Mouse (Mus musculus) hindbrain, embryonic 12.5 days (tissue): Measurements from ENCODE around the gene Orai3. TPM values are rescaled to one million over a fixed set of nuclear protein-coding genes. Genes with fewer than 3 reads are reported as not detected.

Experiments
- ATAC-seq: fragments of 200-750 bp; cut with Nextera tagmentation; 2 replicates; pipeline ENCODE4 v1.8.0; 2017; ENCODE audit warnings: moderate TSS enrichment; ENCODE audit not compliant: low FRiP score
- H3K27ac ChIP-seq: fragments of 300-500 bp; sonication (generic); 2 replicates; pipeline ENCODE4 v1.5.1; 2016; ENCODE audit warnings: mild to moderate bottlenecking
- H3K27me3 ChIP-seq: fragments of 300-500 bp; sonication (generic); 2 replicates; pipeline ENCODE4 v1.6.1; 2016; ENCODE audit warnings: mild to moderate bottlenecking
- H3K36me3 ChIP-seq: fragments of 300-500 bp; sonication (generic); 2 replicates; pipeline ENCODE4 v1.6.1; 2016; ENCODE audit warnings: mild to moderate bottlenecking
- H3K4me1 ChIP-seq: fragments of 300-500 bp; sonication (generic); 2 replicates; pipeline ENCODE4 v1.6.1; 2016
- H3K4me2 ChIP-seq: fragments of 300-500 bp; sonication (generic); replicated peaks from 2 replicates; pipeline ENCODE4 v1.6.1; 2016; ENCODE audit warnings: mild to moderate bottlenecking
- H3K4me3 ChIP-seq: fragments of 300-500 bp; sonication (generic); 2 replicates; pipeline ENCODE4 v1.5.1; 2016; ENCODE audit warnings: mild to moderate bottlenecking
- H3K9ac ChIP-seq: fragments of 300-500 bp; sonication (generic); 2 replicates; pipeline ENCODE4 v1.6.1; 2016; ENCODE audit warnings: mild to moderate bottlenecking, moderate library complexity
- H3K9me3 ChIP-seq: fragments of 300-500 bp; sonication (generic); replicated peaks from 2 replicates; pipeline ENCODE4 v1.6.1; 2016; ENCODE audit warnings: mild to moderate bottlenecking
- WGBS: fragments of 180-500 bp; shearing (Covaris S2); methylation state at CpG from one replicate; pipeline ENCODE4 v1.1.7; 2016; 5-methylcytosine and 5-hydroxymethylcytosine counted together
- polyA plus RNA-seq: library from polyadenylated mRNA; unstranded; fragments of >200 nt; fragmentation: Nextera tagmentation; extraction: Ambion mirVana; gene quantifications from 2 replicates; pipeline ENCODE4 v1.2.1, GENCODE M21; 2016

Orai3 gene
- polyA plus RNA-seq, 1 experiment from 2014 or later, result 10.0 TPM

DNA sequence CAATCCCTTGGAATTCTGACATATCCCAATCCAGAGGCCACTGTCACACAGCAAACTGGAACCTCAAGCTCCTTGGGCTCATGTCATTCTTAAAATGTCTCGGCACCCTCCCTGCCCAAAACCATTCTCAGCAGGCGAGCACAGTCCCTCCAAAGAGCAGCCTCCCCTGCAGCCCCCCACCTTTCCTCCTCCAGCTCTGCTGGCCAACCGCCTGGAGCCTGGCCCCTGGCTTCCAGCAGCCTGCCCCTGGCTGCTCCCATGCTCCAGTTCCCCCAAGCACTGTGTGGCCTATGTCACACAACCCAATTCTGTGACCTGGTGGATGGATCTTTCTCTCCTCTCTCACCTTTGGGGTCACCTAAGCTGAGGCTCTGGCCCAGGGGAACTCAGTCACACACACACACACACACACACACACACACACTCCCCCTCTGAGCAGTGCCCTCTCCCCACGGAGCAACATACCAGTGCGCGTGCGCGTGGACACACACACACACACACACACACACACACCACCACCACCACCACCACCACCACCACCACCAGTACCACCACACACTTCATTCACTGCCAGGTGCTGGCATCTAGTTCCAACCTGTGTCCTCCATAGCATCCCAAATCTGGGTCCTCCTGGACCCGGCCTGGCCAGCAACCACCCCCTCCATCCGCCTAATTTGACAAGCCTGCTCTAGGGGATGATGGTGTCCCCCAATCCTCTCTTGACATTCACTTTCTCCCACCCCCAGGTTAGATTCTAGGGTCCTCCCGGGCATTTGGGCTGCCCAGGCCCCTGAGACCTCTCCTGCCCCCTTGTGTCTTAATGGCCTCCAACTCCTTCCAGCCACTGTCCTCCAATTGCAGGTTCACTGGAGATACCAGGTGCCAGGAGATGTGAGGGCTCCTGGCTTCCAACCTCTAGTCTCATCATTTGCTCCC is 53.9 kb downstream of the Orai3 start:
- Histone ChIP-seq H3K4me2 (peak overlapping the region; percentile 54), H3K27me3 (no peaks in the 10 kb centered on the region), H3K27ac (peak overlapping the region; percentile 85; the same call in 1 of the 2 replicates), H3K4me3 (peak overlapping the region; percentile 64), H3K36me3 (0 out of 2 replicates have a peak, but pooled peaks cover 3% of the 10 kb centered on the region), H3K9ac (peak overlapping the region; percentile 83), H3K9me3 (no peaks in the 10 kb centered on the region), H3K4me1 (peaks cover 27% of the 10 kb centered on the region)
- peak; percentile 32 for ATAC-seq
- WGBS, result 60% methylated on average over 11 of the region's 11 CpGs

DNA sequence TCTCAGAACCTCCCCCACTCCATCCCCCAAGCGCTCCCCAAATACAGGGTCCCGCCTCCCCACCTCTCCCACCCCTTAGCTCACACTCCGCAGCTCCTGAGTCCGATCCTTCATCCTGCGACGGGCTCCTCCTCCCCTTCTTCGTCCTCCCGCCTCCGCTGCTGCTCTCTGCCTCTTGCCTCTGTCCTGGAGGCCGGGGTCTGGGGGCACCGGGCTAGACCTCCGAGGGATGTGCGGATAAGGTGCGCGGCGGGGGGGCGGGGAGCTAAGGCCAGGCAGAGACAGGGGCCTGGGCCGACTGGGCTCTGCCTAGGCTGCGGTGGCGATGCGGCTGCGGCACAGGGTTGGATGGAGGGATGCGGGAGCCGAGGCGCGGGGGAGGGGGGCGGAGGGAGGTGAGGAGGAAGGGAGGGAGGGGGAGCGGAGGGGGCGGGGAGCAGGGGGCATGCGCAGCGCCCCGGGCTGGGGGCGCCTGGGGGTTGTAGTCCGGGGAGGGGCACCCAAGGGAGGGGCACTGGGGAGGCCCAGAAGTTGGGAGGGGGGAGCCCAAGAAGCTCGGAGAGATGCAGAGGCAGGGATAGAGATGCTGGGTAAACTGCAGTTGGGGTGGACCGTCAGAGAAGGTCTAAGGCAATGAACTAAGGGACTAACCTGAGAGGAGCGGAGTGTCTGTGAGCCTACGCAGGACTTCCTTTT is 54.7 kb downstream of the Orai3 start, which contains the start of the genes Stx4a and Stx1b:
Stx4a (plus strand) TSS at position 119 of the 696 bp plus-strand sequence.
Stx1b (minus strand) TSS at position 374 of the 696 bp plus-strand sequence.
- H3K4me2 ChIP-seq, result peak within 1 kb of the TSS; percentile 54
- H3K27ac ChIP-seq, result peak within 1 kb of the TSS; percentile 85
- 4% methylated on average over 32 of the region's 38 CpGs for WGBS
- peak within 1 kb of the TSS; percentile 64 for H3K4me3 ChIP-seq
- H3K9ac ChIP-seq, result peak within 1 kb of the TSS; percentile 83
- peaks cover 27% of the 10 kb centered on the region for H3K4me1 ChIP-seq
- peak; percentile 91 for ATAC-seq
- no peaks in the 10 kb centered on the region for H3K27me3 ChIP-seq
- H3K36me3 ChIP-seq, result no peaks in the 10 kb centered on the region
- H3K9me3 ChIP-seq, result no peaks in the 10 kb centered on the region

Other genes starting within 250 kb of the Orai3 start
- gene Tmem265, start 208.4 kb upstream of the Orai3 start, polyA plus RNA-seq, result 5.4 and 6.3 TPM in 2 replicates
- gene Phkg2, start 196.5 kb upstream of the Orai3 start, polyA plus RNA-seq, result 49.1 and 50.8 TPM in 2 replicates
- 13.0 and 17.0 TPM in 2 replicates for gene Ccdc189, start 181.2 kb upstream of the Orai3 start, polyA plus RNA-seq
- 67.3 and 75.4 TPM in 2 replicates for gene Rnf40, start 181.0 kb upstream of the Orai3 start, polyA plus RNA-seq
- 35.8 and 37.2 TPM in 2 replicates for gene Zfp629, start 154.0 kb upstream of the Orai3 start, polyA plus RNA-seq
- 87.4 and 103 TPM in 2 replicates for gene Bcl7c, start 60.9 kb upstream of the Orai3 start, polyA plus RNA-seq
- gene Ctf1, start 57.1 kb upstream of the Orai3 start, polyA plus RNA-seq, result 10.2 and 12.4 TPM in 2 replicates
- 0.21 TPM in 1 of 2 replicates, not detected in the other for gene Ctf2, start 37.6 kb upstream of the Orai3 start, polyA plus RNA-seq
- gene Fbxl19, start 25.3 kb upstream of the Orai3 start, polyA plus RNA-seq, result 10.7 and 11.4 TPM in 2 replicates
- gene Setd1a, start 6.9 kb downstream of the Orai3 start, polyA plus RNA-seq, result 19.8 and 23.4 TPM in 2 replicates
- not detected in 2 replicates for gene Gm49388, start 15.8 kb downstream of the Orai3 start, polyA plus RNA-seq
- gene Hsd3b7, start 30.8 kb downstream of the Orai3 start, polyA plus RNA-seq, result 8.6 and 8.8 TPM in 2 replicates
- gene Stx4a, start 54.5 kb downstream of the Orai3 start, polyA plus RNA-seq, result 28.1 and 32.1 TPM in 2 replicates
- gene Stx1b, start 54.7 kb downstream of the Orai3 start, polyA plus RNA-seq, result 20.0 and 20.5 TPM in 2 replicates
- 19.7 and 20.9 TPM in 2 replicates for gene Zfp646, start 106.4 kb downstream of the Orai3 start, polyA plus RNA-seq
- 37.4 and 37.5 TPM in 2 replicates for gene Zfp668, start 107.0 kb downstream of the Orai3 start, polyA plus RNA-seq
- 0.77 and 0.98 TPM in 2 replicates for gene Prss53, start 121.2 kb downstream of the Orai3 start, polyA plus RNA-seq
- not detected in 2 replicates for gene Gm21974, start 125.6 kb downstream of the Orai3 start, polyA plus RNA-seq
- 64.2 and 66.7 TPM in 2 replicates for gene Vkorc1, start 125.8 kb downstream of the Orai3 start, polyA plus RNA-seq
- gene Bckdk, start 134.3 kb downstream of the Orai3 start, polyA plus RNA-seq, result 74.4 and 75.1 TPM in 2 replicates
- 49.6 and 50.9 TPM in 2 replicates for gene Kat8, start 142.7 kb downstream of the Orai3 start, polyA plus RNA-seq
- 4.2 and 7.3 TPM in 2 replicates for gene Prss8, start 160.3 kb downstream of the Orai3 start, polyA plus RNA-seq
- 10.4 and 12.0 TPM in 2 replicates for gene Prss36, start 176.9 kb downstream of the Orai3 start, polyA plus RNA-seq
- 502 and 538 TPM in 2 replicates for gene Fus, start 197.6 kb downstream of the Orai3 start, polyA plus RNA-seq
- 6.4 and 9.4 TPM in 2 replicates for gene Pycard, start 224.1 kb downstream of the Orai3 start, polyA plus RNA-seq
- gene Trim72, start 234.1 kb downstream of the Orai3 start, polyA plus RNA-seq, result 0.15 and 0.59 TPM in 2 replicates